Mouse (Mus musculus) C2C12 (cell line): Measurements from ENCODE around the gene Rae1. TPM values are rescaled to one million over a fixed set of nuclear protein-coding genes. Genes with fewer than 3 reads are reported as not detected.

Experiments
- H3K27me3 ChIP-seq: one replicate; pipeline ENCODE4 v1.6.1; 2011; ENCODE audit not compliant: control insufficient read depth, insufficient read depth, insufficient read length
- H3K36me3 ChIP-seq: one replicate; pipeline ENCODE4 v1.6.1; 2011; ENCODE audit not compliant: control insufficient read depth, insufficient read depth
- H3K4me3 ChIP-seq: one replicate; pipeline ENCODE4 v1.5.1; 2011; ENCODE audit warnings: mild to moderate bottlenecking, control low read depth; ENCODE audit not compliant: poor library complexity, insufficient read depth, severe bottlenecking
- H3K79me2 ChIP-seq: one replicate; pipeline ENCODE4 v1.6.1; 2011; ENCODE audit not compliant: control insufficient read depth, insufficient read depth
- H3K79me3 ChIP-seq: one replicate; pipeline ENCODE4 v1.6.1; 2011; ENCODE audit warnings: low read depth, control low read depth
- H3ac ChIP-seq: one replicate; pipeline ENCODE3; 2011; ENCODE audit warnings: low read depth; ENCODE audit not compliant: control insufficient read depth, insufficient read length
- CEBPB ChIP-seq: IDR thresholded peaks from one replicate; pipeline ENCODE4 v1.6.1; 2011; ENCODE audit warnings: low read depth, mild to moderate bottlenecking, control low read depth, moderate library complexity
- CTCF ChIP-seq: IDR thresholded peaks from one replicate; pipeline ENCODE4 v1.5.1; 2011; ENCODE audit not compliant: control insufficient read depth, insufficient read depth, insufficient read length
- FOSL1 ChIP-seq: IDR thresholded peaks from one replicate; pipeline ENCODE4 v1.8.0; 2011; ENCODE audit warnings: mild to moderate bottlenecking, low read length; ENCODE audit not compliant: poor library complexity, insufficient read depth, severe bottlenecking
- MAX ChIP-seq: IDR thresholded peaks from one replicate; pipeline ENCODE4 v1.6.1; 2011; ENCODE audit warnings: mild to moderate bottlenecking, control low read depth
- MYOD1 ChIP-seq: IDR thresholded peaks from one replicate; pipeline ENCODE4 v1.6.1; 2011; ENCODE audit warnings: low read depth; ENCODE audit not compliant: control insufficient read depth, insufficient read length
- MYOG ChIP-seq: IDR thresholded peaks from one replicate; pipeline ENCODE4 v1.6.1; 2011; ENCODE audit not compliant: control insufficient read depth, insufficient read length; ENCODE audit errors: extremely low read depth
- USF1 ChIP-seq: IDR thresholded peaks from one replicate; pipeline ENCODE4 v1.6.1; 2011; ENCODE audit warnings: low read depth, mild to moderate bottlenecking, control low read depth, moderate library complexity
- polyA plus RNA-seq: library from polyadenylated mRNA; unstranded; fragments of >200 nt; fragmentation: generic; extraction: Trizol; gene quantifications from one replicate; pipeline ENCODE4 v1.2.1, GENCODE M21; 2012; ENCODE audit warnings: missing spikeins

The Rae1 gene
- polyA plus RNA-seq, 1 experiment: 83.7 TPM

DNA sequence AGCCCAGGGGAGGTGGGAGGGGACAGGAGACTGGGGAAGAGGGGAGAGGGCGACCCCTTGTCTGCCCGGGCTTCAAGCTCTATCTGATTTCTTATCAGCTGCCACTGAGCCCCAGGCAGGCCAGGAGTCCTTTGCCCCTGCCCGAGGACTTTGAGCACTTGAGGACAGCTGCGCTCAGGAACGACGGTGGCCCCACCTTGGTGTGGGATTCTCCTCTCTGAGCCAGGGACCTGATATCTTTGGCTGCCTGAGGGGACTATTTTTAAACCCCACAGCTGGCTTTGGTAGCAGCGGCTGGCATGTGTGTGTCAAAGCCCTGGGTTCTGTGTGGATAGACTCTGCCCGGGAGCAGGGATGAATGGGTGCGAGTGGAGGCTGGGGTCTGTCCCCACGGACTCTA is 57.7 kb downstream of the Rae1 start:
- no peak overlapping the region for H3K4me3 ChIP-seq
- H3K79me3 ChIP-seq: no peaks in the 10 kb centered on the region
- TF ChIP-seq FOSL1 (no peak), CEBPB (no peak), MYOG (no peak), MAX (no peak)
- no peaks in the 10 kb centered on the region for H3K36me3 ChIP-seq
- H3K27me3 ChIP-seq: peaks cover 11% of the 10 kb centered on the region
- no peak overlapping the region for H3ac ChIP-seq
- no peaks in the 10 kb centered on the region for H3K79me2 ChIP-seq

GRCm38 (mm10) chr2:173058263-173058662 is 58.3 kb downstream of the Rae1 start:
- Histone ChIP-seq H3K4me3 (no peak overlapping the region), H3K27me3 (peaks cover 11% of the 10 kb centered on the region), H3K36me3 (no peaks in the 10 kb centered on the region), H3ac (no peak overlapping the region), H3K79me2 (no peaks in the 10 kb centered on the region), H3K79me3 (no peaks in the 10 kb centered on the region)
- TF ChIP-seq CEBPB: no peak
- TF ChIP-seq MAX: no peak
- no peak for TF ChIP-seq MYOG
- TF ChIP-seq MYOD1: no peak
- no peak for TF ChIP-seq USF1
- TF ChIP-seq CTCF: no peak
- TF ChIP-seq FOSL1: no peak

- no peak overlapping the region for H3ac ChIP-seq
- H3K4me3 ChIP-seq: no peak overlapping the region
- H3K79me2 ChIP-seq: no peaks in the 10 kb centered on the region
- peaks cover 3% of the 10 kb centered on the region for H3K27me3 ChIP-seq
- TF ChIP-seq USF1 (no peak), MAX (no peak), MYOD1 (no peak), MYOG (no peak), CEBPB (no peak), FOSL1 (no peak), CTCF (no peak)
- H3K36me3 ChIP-seq: no peaks in the 10 kb centered on the region
- no peaks in the 10 kb centered on the region for H3K79me3 ChIP-seq
Measured at GRCm38 (mm10) chr2:173060450-173060849, 60.5 kb downstream of the Rae1 start.

DNA sequence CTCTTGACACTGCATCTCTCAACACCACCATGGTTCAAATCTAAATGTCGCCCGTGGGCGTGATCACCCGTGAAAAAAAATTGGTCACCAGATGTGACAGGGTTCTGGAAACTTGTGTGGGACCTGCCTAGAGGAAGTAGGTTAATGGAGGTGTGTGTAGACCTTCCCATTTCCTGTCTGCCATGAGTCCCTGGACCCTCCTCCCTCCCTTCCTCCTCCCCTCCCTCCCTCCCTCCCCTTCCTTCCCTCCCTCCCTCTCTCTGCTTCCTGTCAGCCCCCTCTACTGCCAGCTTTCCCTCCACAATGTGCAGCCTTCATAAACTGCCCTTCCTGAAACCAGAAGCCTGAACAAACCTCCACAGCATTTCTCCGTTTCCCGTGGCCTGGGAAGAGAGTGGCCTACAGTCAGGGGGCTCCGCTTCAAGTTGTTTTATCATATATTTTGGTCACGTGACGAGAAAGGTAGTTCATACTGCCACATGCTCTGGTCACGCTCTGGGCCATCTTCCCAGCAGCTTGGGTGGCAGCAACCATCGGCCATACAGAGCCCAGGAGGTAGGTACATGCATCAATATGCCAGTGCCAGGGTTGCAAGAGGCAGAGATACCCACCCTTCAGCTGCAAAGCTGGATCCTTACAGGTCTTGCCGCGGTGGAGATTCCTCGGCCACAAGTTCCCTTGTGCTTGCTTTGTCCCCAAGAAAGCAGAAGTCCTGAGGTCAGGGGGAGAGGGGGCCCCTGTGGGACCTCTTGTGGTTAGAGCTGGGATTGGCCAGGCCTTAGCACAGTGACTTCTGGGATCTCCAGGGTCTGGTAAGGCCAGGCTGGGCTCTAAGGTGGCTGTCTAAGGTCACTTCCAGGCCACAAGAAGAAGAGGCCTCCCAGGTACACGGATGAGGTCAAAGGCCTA is 61.8 kb downstream of the Rae1 start:
- peaks cover 3% of the 10 kb centered on the region for H3K27me3 ChIP-seq
- H3K4me3 ChIP-seq: no peak overlapping the region
- no peak overlapping the region for H3ac ChIP-seq
- no peaks in the 10 kb centered on the region for H3K79me3 ChIP-seq
- TF ChIP-seq CTCF (no peak), MAX (no peak), USF1 (peak; percentile 35)
- H3K79me2 ChIP-seq: no peaks in the 10 kb centered on the region
- no peaks in the 10 kb centered on the region for H3K36me3 ChIP-seq

DNA sequence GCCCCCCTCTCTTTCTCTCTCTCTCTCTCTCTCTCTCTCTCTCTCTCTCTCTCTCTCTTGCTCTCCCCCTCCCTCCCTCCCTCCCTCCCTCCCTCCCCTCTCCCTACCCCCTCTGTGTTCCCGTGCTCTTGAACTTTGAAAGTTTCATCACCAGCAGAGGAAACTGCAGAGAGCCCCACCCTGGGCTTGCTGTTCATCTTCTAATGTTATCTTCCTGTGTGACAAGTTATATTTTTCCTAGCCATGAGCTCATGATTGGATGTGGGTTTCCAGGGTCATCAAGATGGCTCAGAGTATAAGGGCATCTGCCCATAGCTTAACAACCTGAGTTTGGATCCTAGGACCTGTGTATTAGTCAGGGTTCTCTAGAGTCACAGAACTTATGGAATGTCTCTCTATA is 63.3 kb downstream of the Rae1 start:
- Histone ChIP-seq H3K36me3 (no peaks in the 10 kb centered on the region), H3ac (no peak overlapping the region), H3K27me3 (peaks cover 3% of the 10 kb centered on the region), H3K4me3 (no peak overlapping the region), H3K79me2 (no peaks in the 10 kb centered on the region), H3K79me3 (no peaks in the 10 kb centered on the region)
- TF ChIP-seq CEBPB (no peak), MYOD1 (no peak), MAX (no peak), MYOG (no peak), CTCF (no peak), USF1 (no peak), FOSL1 (no peak)

- H3K79me3 ChIP-seq: no peaks in the 10 kb centered on the region
Measured at GRCm38 (mm10) chr2:173064864-173065263, 64.9 kb downstream of the Rae1 start.

More at GRCm38 (mm10) chr2:173064864-173065263, 64.9 kb downstream of the Rae1 start:
- TF ChIP-seq CTCF (no peak), MYOG (no peak), MAX (no peak), USF1 (no peak), FOSL1 (no peak), CEBPB (no peak), MYOD1 (no peak)
- no peaks in the 10 kb centered on the region for H3K79me2 ChIP-seq
- H3K36me3 ChIP-seq: no peaks in the 10 kb centered on the region
- no peak overlapping the region for H3ac ChIP-seq
- H3K4me3 ChIP-seq: no peak overlapping the region
- H3K27me3 ChIP-seq: peaks cover 3% of the 10 kb centered on the region

Other genes with a start within 250 kb of the Rae1 start
- gene Bmp7, start 59.8 kb upstream of the Rae1 start, polyA plus RNA-seq: 0.01 TPM
- gene Spo11, start 22.4 kb upstream of the Rae1 start, polyA plus RNA-seq: not detected
- gene Rbm38, start 20.4 kb downstream of the Rae1 start, polyA plus RNA-seq: 31.3 TPM
- not detected for gene Ctcfl, start 119.4 kb downstream of the Rae1 start, polyA plus RNA-seq
- gene Pck1, start 152.9 kb downstream of the Rae1 start, polyA plus RNA-seq: not detected
- gene Zbp1, start 218.8 kb downstream of the Rae1 start, polyA plus RNA-seq: 0.08 TPM